Mouse (Mus musculus) kidney, postnatal 36 days (tissue): ENCODE results near the gene Agtrap.
"Not testable (repeated sequence)": the region's sequence is repeated elsewhere in the genome, so short reads cannot be mapped to it uniquely, and the experiment has no call there.

Experiments
- DNase-seq, 2 experiments: peaks; one replicate each; pipeline ENCODE4 v3.0.0; 2021 to 2022; ENCODE audit warnings: mixed read lengths in 2 of 2

Gene Agtrap

DNA sequence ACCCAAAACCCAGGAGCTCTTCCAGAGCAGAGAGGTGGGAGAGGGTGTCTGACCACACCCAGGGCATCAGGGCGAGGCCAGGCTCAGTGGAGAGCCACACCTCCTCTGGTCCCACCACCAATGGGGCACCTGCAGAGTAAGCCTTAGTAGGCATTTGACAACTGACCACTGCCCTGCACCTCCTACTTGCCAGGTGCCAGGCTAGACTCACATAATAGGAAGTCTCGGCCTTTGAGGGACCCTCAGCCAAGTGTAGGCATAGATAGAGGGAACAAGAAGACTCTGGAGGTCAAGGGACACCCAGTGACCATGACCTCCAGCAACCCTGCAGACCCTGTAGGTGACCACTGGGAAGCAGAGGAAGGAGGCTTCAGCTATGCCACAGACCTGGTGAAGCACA is 43.7 kb downstream of the Agtrap start:
- DNase-seq = no peak

- DNase-seq = not testable (repeated sequence)
Measured at GRCm38 (mm10) chr4:148043327-148043726, 44.5 kb downstream of the Agtrap start.

GRCm38 (mm10) chr4:148041611-148042191 is 46.1 kb downstream of the Agtrap start:
- peak; percentile 48 to 50 for DNase-seq

DNA sequence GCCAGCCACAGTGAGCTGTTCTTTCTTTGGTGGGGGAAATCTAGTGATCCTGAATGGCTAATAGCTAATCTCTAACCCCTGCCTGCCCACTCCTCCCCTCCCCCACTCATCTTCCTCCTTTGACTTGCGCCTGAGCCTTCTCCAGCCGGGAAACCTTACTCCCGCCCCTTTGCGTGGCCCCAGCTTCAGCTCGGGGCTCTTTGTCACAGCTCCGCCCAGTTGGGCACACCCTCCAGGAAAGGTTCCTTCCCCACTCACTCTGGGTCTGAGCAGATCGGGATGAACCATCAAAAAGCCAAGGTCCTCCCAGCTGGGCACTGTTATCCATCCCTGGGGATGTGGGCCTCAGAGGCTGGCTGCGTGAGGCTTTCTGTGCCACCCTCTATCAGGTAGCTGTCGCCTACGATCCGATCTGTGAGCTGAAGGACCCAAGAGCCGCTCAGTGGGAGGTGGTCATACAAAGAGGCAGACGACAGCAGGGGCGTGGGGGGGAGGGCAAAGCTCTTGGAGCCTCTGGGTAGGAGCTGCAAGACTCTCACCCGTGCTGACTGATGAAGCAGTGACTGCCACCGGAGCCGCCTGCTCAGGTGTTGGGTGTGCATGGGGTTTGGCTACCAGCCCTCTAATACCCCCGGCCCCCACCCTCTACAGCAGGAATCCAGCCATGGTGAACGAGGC is 46.8 kb downstream of the Agtrap start:
- peak; percentile 85 to 86 for DNase-seq

- peak; percentile 43 to 51 for DNase-seq
Measured at GRCm38 (mm10) chr4:148040029-148040830, 47.6 kb downstream of the Agtrap start.

- DNase-seq = peak in 1 of 2 experiments; percentile 69
Measured at GRCm38 (mm10) chr4:148039254-148040028, 48.4 kb downstream of the Agtrap start.

- DNase-seq = peak; percentile 99
Measured at GRCm38 (mm10) chr4:148038600-148039253, 49.1 kb downstream of the Agtrap start, which contains the start of the genes Clcn6 and Mthfr. Gene Clcn6, minus strand, starts transcription at chr4:148038821. Gene Mthfr, plus strand, starts transcription at chr4:148039077.

- no peak for DNase-seq
Measured at GRCm38 (mm10) chr4:148038079-148038599, 49.7 kb downstream of the Agtrap start.

- peak in 1 of 2 experiments; percentile 52 for DNase-seq
Measured at GRCm38 (mm10) chr4:148035440-148035839, 52.4 kb downstream of the Agtrap start.

DNA sequence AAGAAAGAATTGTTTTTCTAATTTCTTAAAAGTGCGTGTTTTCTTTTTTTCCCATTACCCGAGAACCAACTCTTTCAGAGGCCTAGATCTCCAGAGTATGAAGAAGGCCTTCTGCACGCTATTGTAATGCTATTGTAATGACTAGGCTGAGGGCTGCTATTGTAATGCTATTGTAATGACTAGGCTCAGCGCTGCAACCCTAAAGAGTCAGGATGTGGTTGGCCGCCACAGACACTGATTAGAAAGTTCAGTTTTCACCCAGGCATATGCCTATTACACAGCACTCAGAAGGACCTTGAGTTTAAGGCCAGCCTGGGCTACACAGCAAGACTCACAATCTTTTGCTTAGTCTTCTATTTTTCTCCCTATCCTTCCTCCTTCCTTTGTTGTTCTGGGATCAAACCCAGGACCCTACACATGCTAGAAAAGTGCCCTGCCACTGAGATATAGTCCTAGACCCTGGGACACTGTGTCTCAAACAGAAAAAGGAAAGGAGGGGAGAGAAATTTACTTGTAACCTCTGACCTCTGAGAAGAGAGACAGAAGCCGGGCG is 53.9 kb downstream of the Agtrap start:
- no peak for DNase-seq

- peak; percentile 70 to 86 for DNase-seq
Measured at GRCm38 (mm10) chr4:148030506-148030905, 57.3 kb downstream of the Agtrap start.

- DNase-seq = peak; percentile 45 to 60
Measured at GRCm38 (mm10) chr4:148029297-148029696, 58.5 kb downstream of the Agtrap start.
